Comparison of ENCODE assay signal across 7 mouse cellular contexts in the genomic region with DNA sequence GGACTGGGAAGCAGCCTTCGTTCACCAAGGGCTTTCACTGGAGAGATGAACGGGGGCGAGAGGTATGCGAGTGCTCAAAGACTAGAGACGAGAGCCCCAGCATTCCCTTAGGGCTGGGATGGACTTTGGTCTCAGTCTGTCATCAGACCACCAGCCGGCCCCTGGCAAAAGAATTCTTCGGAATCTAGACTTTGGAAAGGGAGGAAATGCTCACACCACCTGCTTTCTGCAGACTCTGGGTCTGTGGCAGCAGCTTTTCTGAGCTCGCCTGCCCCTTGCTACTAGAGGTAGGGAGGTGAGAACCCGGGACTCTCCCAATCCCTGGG. TPM values are rescaled to one million over a fixed set of nuclear protein-coding genes. Genes with fewer than 3 reads are reported as not detected.
DNase-seq lines count a peak whose midpoint lies in the region; ATAC-seq and TF ChIP-seq lines count a peak whose summit lies in the region.

No protein-coding gene starts in this region.

- peak overlapping the region; percentile 33; the same call in 1 of the 2 replicates for H3K4me2 ChIP-seq in lung, postnatal 0 days (replicated peaks; ENCODE audit: low read depth, low read length)
- peak overlapping the region; percentile 55 for H3K4me2 ChIP-seq in forebrain, embryonic 14.5 days (ENCODE audit: low read length)
- H3K4me2 ChIP-seq in liver, embryonic 12.5 days, result peak overlapping the region; percentile 56
- peak overlapping the region; percentile 50 for H3K4me2 ChIP-seq in stomach, postnatal 0 days (replicated peaks; ENCODE audit: low read depth)

- no peak for TF ChIP-seq CTCF in lung, postnatal 0 days (IDR thresholded peaks at IDR 0.05)
- no peak for TF ChIP-seq CTCF in stomach, postnatal 0 days (IDR thresholded peaks at IDR 0.05; ENCODE audit: low read depth)

- no peak overlapping the region for H3K4me3 ChIP-seq in lung, postnatal 0 days (ENCODE audit: low read depth, low read length)
- H3K4me3 ChIP-seq in forebrain, embryonic 14.5 days (ENCODE audit: low read depth, low read length), result peak overlapping the region; percentile 24; the same call in 1 of the 2 replicates
- peak overlapping the region; percentile 16 for H3K4me3 ChIP-seq in liver, embryonic 12.5 days
- H3K4me3 ChIP-seq in stomach, postnatal 0 days (ENCODE audit: low read depth, low read length), result peak overlapping the region; percentile 21

- no peak overlapping the region for H3K9ac ChIP-seq in lung, postnatal 0 days (replicated peaks; ENCODE audit: low read depth)
- H3K9ac ChIP-seq in forebrain, embryonic 14.5 days (ENCODE audit: low read length), result no peak overlapping the region
- H3K9ac ChIP-seq in liver, embryonic 12.5 days, result no peak overlapping the region
- no peak overlapping the region for H3K9ac ChIP-seq in stomach, postnatal 0 days (ENCODE audit: low read length)

- no peaks in the 10 kb centered on the region for H3K36me3 ChIP-seq in lung, postnatal 0 days (ENCODE audit: insufficient read depth, low read length)
- no peaks in the 10 kb centered on the region for H3K36me3 ChIP-seq in forebrain, embryonic 14.5 days (ENCODE audit: control insufficient read depth, insufficient read depth, low read length)
- H3K36me3 ChIP-seq in liver, embryonic 12.5 days, result no peaks in the 10 kb centered on the region
- H3K36me3 ChIP-seq in stomach, postnatal 0 days (ENCODE audit: control insufficient read depth, insufficient read depth, low read length), result no peaks in the 10 kb centered on the region

- ATAC-seq in lung, postnatal 0 days, result no peak
- ATAC-seq in forebrain, embryonic 14.5 days, result no peak
- no peak for ATAC-seq in liver, embryonic 12.5 days
- no peak for ATAC-seq in stomach, postnatal 0 days (ENCODE audit: low FRiP score, low TSS enrichment)

- no peaks in the 10 kb centered on the region for H3K9me3 ChIP-seq in lung, postnatal 0 days (ENCODE audit: low read length)
- no peaks in the 10 kb centered on the region for H3K9me3 ChIP-seq in forebrain, embryonic 14.5 days (replicated peaks; ENCODE audit: control insufficient read depth, low read length)
- H3K9me3 ChIP-seq in liver, embryonic 12.5 days (replicated peaks), result no peaks in the 10 kb centered on the region
- H3K9me3 ChIP-seq in stomach, postnatal 0 days (ENCODE audit: control insufficient read depth, low read length), result no peaks in the 10 kb centered on the region

- DNase-seq in lung, postnatal 0 days (ENCODE audit: low spot score), result no peak
- DNase-seq in lung, adult 18-20 months, result no peak
- no peak for DNase-seq in forebrain, embryonic 14.5 days (ENCODE audit: low spot score)
- no peak for DNase-seq in stomach, postnatal 0 days (ENCODE audit: low spot score)
- no peak for DNase-seq in adrenal gland, adult 2 months
- DNase-seq in adrenal gland, postnatal 10 days, result no peak

- TF ChIP-seq EP300 in lung, postnatal 0 days (IDR thresholded peaks at IDR 0.05), result no peak
- no peak for TF ChIP-seq EP300 in stomach, postnatal 0 days (optimal IDR thresholded peaks at IDR 0.05)

- WGBS in lung, postnatal 0 days, result under 1% methylated on average over 9 of the region's 9 CpGs
- under 1% methylated on average over 9 of the region's 9 CpGs for WGBS in forebrain, embryonic 14.5 days
- WGBS in liver, embryonic 12.5 days (ENCODE audit: insufficient replicate concordance), result 2% methylated on average over 9 of the region's 9 CpGs
- WGBS in stomach, postnatal 0 days, result 3% methylated on average over 9 of the region's 9 CpGs

- H3K27me3 ChIP-seq in lung, postnatal 0 days (replicated peaks; ENCODE audit: insufficient read depth, low read length), result peaks cover 50% of the 10 kb centered on the region
- peaks cover 66% of the 10 kb centered on the region for H3K27me3 ChIP-seq in forebrain, embryonic 14.5 days (replicated peaks; ENCODE audit: control insufficient read depth, insufficient read depth, low read length)
- H3K27me3 ChIP-seq in liver, embryonic 12.5 days (replicated peaks), result peaks cover 92% of the 10 kb centered on the region
- H3K27me3 ChIP-seq in stomach, postnatal 0 days (ENCODE audit: control insufficient read depth, insufficient read depth, low read length), result peaks cover 27% of the 10 kb centered on the region

- 0 out of 2 replicates have a peak, but pooled peaks cover 6% of the 10 kb centered on the region for H3K4me1 ChIP-seq in lung, postnatal 0 days (ENCODE audit: insufficient read depth, low read depth, low read length)
- H3K4me1 ChIP-seq in forebrain, embryonic 14.5 days (ENCODE audit: control insufficient read depth, insufficient read depth, low read length), result no peaks in the 10 kb centered on the region; the same call in 1 of the 2 replicates
- peaks cover 10% of the 10 kb centered on the region for H3K4me1 ChIP-seq in liver, embryonic 12.5 days
- H3K4me1 ChIP-seq in stomach, postnatal 0 days (replicated peaks; ENCODE audit: control insufficient read depth, insufficient read depth), result 0 out of 2 replicates have a peak, but pooled peaks cover 2% of the 10 kb centered on the region

- no peak overlapping the region for H3K27ac ChIP-seq in lung, postnatal 0 days (ENCODE audit: low read length)
- no peak overlapping the region for H3K27ac ChIP-seq in forebrain, embryonic 14.5 days (ENCODE audit: low read depth, low read length)
- H3K27ac ChIP-seq in liver, embryonic 12.5 days, result no peak overlapping the region
- H3K27ac ChIP-seq in stomach, postnatal 0 days (replicated peaks), result no peak overlapping the region

RNA-seq across cellular contexts. Expression of gene Lbx1, which starts 14.2 kb away (rescaled TPM):
- not detected in 2 replicates for polyA plus RNA-seq in lung, postnatal 0 days (2015; fragmentation: Nextera tagmentation; extraction: Ambion mirVana)
- polyA plus RNA-seq in forebrain, embryonic 14.5 days (2014; fragmentation: Nextera tagmentation; extraction: Ambion mirVana), result 0.09 TPM in 1 of 2 replicates, not detected in the other
- 0.07 and 0.08 TPM in 2 replicates for polyA plus RNA-seq in liver, embryonic 12.5 days (2016; fragmentation: Nextera tagmentation; extraction: Ambion mirVana)
- polyA plus RNA-seq in stomach, postnatal 0 days (2015; fragmentation: Nextera tagmentation; extraction: Ambion mirVana), result 0.04 TPM in 1 of 2 replicates, not detected in the other
- total RNA-seq in adrenal gland, adult 2 months (2021), result under 1 TPM in 1 of 2 experiments, not detected in 1; 0.17 TPM
- polyA plus RNA-seq in adrenal gland, adult 2 months (2012; rRNA removed), result 0.21 TPM in 1 of 2 replicates, not detected in the other
- total RNA-seq in adrenal gland, postnatal 10 days (2021), result 1 to 10 TPM in 1 of 2 experiments, under 1 TPM in 1; 0.30 to 1.4 TPM
